Mouse (Mus musculus) ES-Bruce4 (cell line): ENCODE measurements at regions not wholly inside any gene's neighbourhood (a gene's known extent, or its start where the extent isn't known, plus 50 kb on each side); places are given as distances from the start of the nearest gene placed in this dataset.

Experiments
- CTCF ChIP-seq: IDR thresholded peaks from one replicate; pipeline ENCODE4 v1.8.1; 2011; ENCODE audit warnings: low read depth, low read length
- EP300 ChIP-seq: IDR thresholded peaks from 2 replicates; pipeline ENCODE4 v1.6.1; 2011; ENCODE audit warnings: low read depth, low read length; ENCODE audit not compliant: insufficient read depth

GRCm38 (mm10) chr6:75763041-75763440 is 734.5 kb downstream of the Gm9008 start:
- TF ChIP-seq CTCF (no peak), EP300 (no peak)
